Mouse (Mus musculus): ENCODE measurements around the gene Angptl6. TPM values are rescaled to one million over a fixed set of nuclear protein-coding genes. Genes with fewer than 3 reads are reported as not detected.

Angptl6 gene
- polyA plus RNA-seq, 1 experiment from 2014 or later: 8.2 TPM

DNA sequence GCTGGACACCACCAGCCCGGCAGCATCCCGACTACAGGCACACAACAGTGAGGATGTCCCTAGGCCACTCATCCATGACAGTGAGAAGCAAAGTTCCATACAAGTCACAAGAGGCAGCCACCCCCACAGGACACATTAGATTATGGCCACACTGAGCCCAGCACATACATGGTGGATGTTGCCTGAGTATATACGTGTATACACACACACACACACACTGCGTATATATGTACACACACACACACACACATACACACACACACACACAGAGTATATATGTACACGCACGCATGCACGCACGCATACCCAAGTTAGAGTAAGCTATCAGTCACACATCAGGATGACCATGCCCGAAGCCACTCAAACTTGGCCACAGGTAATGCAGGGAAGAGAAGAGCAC, 15.9 kb upstream of the Angptl6 start:
- Histone ChIP-seq H3K27me3 (ENCODE audit: control insufficient read depth, insufficient read depth, low read length) (no peaks in the 10 kb centered on the region), H3K4me2 (ENCODE audit: low read depth, low read length) (no peak overlapping the region), H3K9me3 (replicated peaks; ENCODE audit: control insufficient read depth, low read length) (no peaks in the 10 kb centered on the region), H3K4me1 (ENCODE audit: control insufficient read depth, insufficient read depth, low read length) (peaks cover 12% of the 10 kb centered on the region), H3K9ac (ENCODE audit: low read length) (no peak overlapping the region), H3K36me3 (ENCODE audit: control insufficient read depth, insufficient read depth, low read length) (peaks cover 43% of the 10 kb centered on the region), H3K4me3 (replicated peaks; ENCODE audit: low read length) (no peak overlapping the region), H3K27ac (ENCODE audit: low read length) (no peak overlapping the region)
- WGBS: 95% methylated on average over 9 of the region's 9 CpGs
- ATAC-seq (ENCODE audit: insufficient read depth, low FRiP score): no peak

DNA sequence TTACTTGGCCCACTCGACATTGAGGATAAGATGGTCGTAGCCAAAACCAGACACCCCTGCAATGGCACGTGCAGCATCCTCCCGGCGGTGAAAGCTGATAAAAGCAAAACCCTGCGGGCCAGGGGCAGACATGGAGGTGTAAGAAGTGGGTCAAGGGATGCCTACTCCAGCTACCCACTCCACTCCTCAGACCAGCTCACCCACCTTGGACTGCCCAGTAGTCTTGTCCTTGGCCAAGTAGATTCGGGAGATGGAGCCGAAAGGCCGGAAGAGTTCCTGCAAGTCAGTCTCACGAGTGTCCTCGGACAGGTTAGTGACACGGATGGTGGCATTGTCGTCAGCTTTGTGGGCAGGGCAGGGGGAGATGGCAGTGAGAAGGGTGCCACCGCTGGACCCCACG, 15.1 kb upstream of the Angptl6 start:
- H3K4me1 ChIP-seq (ENCODE audit: control insufficient read depth, insufficient read depth, low read length): peaks cover 13% of the 10 kb centered on the region
- H3K9ac ChIP-seq (ENCODE audit: low read length): no peak overlapping the region
- no peaks in the 10 kb centered on the region for H3K9me3 ChIP-seq (replicated peaks; ENCODE audit: control insufficient read depth, low read length)
- no peak overlapping the region for H3K4me2 ChIP-seq (ENCODE audit: low read depth, low read length)
- WGBS: 89% methylated on average over 15 of the region's 15 CpGs
- H3K27ac ChIP-seq (ENCODE audit: low read length): no peak overlapping the region
- peaks cover 51% of the 10 kb centered on the region for H3K36me3 ChIP-seq (ENCODE audit: control insufficient read depth, insufficient read depth, low read length)
- ATAC-seq (ENCODE audit: insufficient read depth, low FRiP score): no peak
- no peaks in the 10 kb centered on the region for H3K27me3 ChIP-seq (ENCODE audit: control insufficient read depth, insufficient read depth, low read length)
- no peak overlapping the region for H3K4me3 ChIP-seq (replicated peaks; ENCODE audit: low read length)

DNA sequence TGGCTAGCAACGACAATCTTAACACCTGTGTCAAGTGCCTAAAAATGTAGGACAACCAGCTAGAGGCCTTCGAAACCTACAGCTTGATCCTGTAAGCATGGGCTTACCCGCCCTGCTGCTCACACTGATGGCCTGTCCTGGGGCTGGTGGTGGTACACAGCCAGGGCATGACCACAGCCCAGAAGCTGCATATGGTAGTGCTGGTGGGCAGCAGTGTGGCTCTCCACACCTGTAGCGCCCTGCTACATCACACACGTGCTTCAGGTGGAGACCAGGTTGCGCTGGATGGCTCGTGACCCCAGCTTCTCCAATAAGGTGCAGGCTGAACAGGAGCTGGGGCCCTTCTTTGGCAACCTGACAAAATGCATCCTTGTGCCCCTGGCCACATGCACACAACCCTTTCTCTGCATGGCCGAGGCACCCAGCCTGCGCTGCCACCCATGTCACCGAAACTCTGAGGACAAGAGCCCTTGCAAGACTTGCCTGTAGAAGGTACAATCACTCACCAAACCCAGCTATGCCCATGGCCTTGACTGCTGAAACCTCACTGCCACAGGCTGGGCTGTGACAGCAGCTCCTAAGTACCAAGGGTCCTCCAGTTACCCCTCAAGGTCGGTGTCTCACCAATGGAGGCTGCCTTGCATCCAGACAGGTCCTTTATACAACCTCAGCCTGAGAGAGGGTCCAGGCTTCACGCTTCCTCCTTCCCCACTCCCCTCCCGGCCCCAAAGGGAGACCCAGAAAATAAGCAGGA, 14.2 kb upstream of the Angptl6 start:
- ATAC-seq (ENCODE audit: insufficient read depth, low FRiP score): no peak
- H3K4me2 ChIP-seq (ENCODE audit: low read depth, low read length): no peak overlapping the region
- 84% methylated on average over 13 of the region's 13 CpGs for WGBS
- H3K9ac ChIP-seq (ENCODE audit: low read length): no peak overlapping the region
- no peak overlapping the region for H3K27ac ChIP-seq (ENCODE audit: low read length)
- peaks cover 55% of the 10 kb centered on the region for H3K36me3 ChIP-seq (ENCODE audit: control insufficient read depth, insufficient read depth, low read length)
- H3K4me1 ChIP-seq (ENCODE audit: control insufficient read depth, insufficient read depth, low read length): peaks cover 17% of the 10 kb centered on the region
- no peak overlapping the region for H3K4me3 ChIP-seq (replicated peaks; ENCODE audit: low read length)
- H3K9me3 ChIP-seq (replicated peaks; ENCODE audit: control insufficient read depth, low read length): no peaks in the 10 kb centered on the region
- no peaks in the 10 kb centered on the region for H3K27me3 ChIP-seq (ENCODE audit: control insufficient read depth, insufficient read depth, low read length)

DNA sequence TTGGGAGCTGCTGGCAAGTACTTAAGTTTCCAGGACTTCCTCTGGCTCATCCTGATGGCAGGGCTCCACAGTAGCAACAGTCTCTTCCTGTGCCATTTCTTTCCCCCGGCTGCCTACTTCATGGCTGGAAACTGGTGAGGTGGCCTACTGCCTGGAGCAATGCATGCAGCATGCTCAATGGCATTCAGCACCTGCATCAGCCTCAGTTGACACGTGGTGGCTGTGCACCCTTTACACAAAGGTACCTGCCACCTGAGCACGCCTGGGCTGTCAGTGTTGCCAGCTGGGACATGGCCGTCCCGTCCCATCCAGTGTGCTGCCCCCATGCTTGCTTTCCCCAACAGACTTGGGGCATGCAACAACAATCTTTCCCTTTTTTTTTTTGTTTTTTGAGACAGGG, 13.5 kb upstream of the Angptl6 start:
- H3K4me2 ChIP-seq (ENCODE audit: low read depth, low read length): no peak overlapping the region
- peaks cover 55% of the 10 kb centered on the region for H3K36me3 ChIP-seq (ENCODE audit: control insufficient read depth, insufficient read depth, low read length)
- WGBS: 56% methylated on average over 5 of the region's 5 CpGs
- peaks cover 15% of the 10 kb centered on the region for H3K4me1 ChIP-seq (ENCODE audit: control insufficient read depth, insufficient read depth, low read length)
- H3K27ac ChIP-seq (ENCODE audit: low read length): no peak overlapping the region
- H3K9ac ChIP-seq (ENCODE audit: low read length): no peak overlapping the region
- no peaks in the 10 kb centered on the region for H3K9me3 ChIP-seq (replicated peaks; ENCODE audit: control insufficient read depth, low read length)
- no peak overlapping the region for H3K4me3 ChIP-seq (replicated peaks; ENCODE audit: low read length)
- ATAC-seq (ENCODE audit: insufficient read depth, low FRiP score): no peak
- H3K27me3 ChIP-seq (ENCODE audit: control insufficient read depth, insufficient read depth, low read length): no peaks in the 10 kb centered on the region

DNA sequence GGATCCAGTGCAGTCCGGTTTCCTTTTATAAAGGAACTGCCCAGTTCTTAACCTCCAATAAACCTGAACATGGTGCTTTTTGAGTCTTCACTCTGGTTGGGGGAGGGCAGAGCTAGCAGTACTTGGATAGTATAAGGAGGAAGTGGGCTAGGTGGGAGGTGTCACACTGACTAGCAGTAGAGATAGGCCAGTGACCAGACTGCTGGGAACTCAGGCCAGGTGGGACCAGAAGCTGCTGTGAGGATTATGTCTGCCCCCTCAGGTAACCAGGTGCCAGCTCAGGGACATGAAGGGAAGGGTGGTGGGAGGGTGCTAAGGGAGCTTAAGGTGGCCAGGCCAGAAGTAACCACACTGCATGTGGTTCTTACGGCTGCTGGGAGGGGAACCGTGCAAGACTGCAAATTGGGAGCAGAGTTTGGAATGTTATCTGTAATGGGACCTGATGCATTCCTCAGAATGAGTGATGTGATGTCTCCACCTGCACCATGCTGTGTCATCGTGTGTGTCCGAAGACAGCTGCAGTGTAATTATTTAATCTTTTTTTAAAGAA, 12.7 kb upstream of the Angptl6 start:
- Histone ChIP-seq H3K4me3 (replicated peaks; ENCODE audit: low read length) (no peak overlapping the region), H3K27ac (ENCODE audit: low read length) (no peak overlapping the region), H3K9ac (ENCODE audit: low read length) (no peak overlapping the region), H3K36me3 (ENCODE audit: control insufficient read depth, insufficient read depth, low read length) (peaks cover 55% of the 10 kb centered on the region), H3K4me2 (ENCODE audit: low read depth, low read length) (no peak overlapping the region), H3K27me3 (ENCODE audit: control insufficient read depth, insufficient read depth, low read length) (no peaks in the 10 kb centered on the region), H3K4me1 (ENCODE audit: control insufficient read depth, insufficient read depth, low read length) (peaks cover 10% of the 10 kb centered on the region), H3K9me3 (replicated peaks; ENCODE audit: control insufficient read depth, low read length) (no peaks in the 10 kb centered on the region)
- ATAC-seq (ENCODE audit: insufficient read depth, low FRiP score): no peak
- WGBS: 53% methylated on average over 5 of the region's 5 CpGs

DNA sequence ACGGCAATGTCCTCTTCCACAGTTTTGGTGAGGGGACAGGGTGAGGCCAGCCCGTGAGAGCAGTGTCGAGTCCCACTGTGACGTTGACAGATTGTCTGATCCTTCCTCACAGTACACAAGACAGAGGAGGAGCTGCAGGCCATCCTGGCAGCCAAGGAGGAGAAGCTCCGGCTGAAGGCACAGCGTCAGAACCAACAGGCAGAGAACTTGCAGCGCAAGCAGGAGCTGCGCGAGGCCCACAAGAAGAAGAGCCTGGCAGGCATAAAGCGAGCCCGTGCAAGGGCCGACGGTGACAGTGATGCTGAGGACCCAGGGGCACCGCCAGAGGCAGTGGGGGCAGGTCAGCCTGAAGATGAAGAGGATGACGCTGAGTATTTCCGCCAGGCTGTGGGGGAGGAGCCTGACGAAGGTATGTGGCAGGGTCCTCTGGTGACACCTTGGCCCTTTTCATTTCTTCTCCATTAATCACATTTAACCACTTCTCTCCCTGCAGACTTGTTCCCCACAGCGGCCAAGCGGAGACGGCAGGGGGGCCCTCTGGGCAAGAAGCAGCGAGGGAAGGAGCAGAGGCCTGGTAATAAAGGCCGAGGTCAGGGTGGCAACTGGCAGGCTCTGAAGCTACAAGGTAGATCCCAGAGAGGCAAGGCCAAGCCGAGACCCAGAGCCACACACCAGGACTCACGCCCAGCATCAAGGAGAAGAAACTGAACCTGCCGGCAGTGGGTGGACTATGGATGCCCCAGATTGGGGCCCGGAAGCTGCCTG, 12.0 kb upstream of the Angptl6 start:
- peaks cover 6% of the 10 kb centered on the region; the same call in 1 of the 2 replicates for H3K4me1 ChIP-seq (ENCODE audit: control insufficient read depth, insufficient read depth, low read length)
- no peaks in the 10 kb centered on the region for H3K27me3 ChIP-seq (ENCODE audit: control insufficient read depth, insufficient read depth, low read length)
- H3K4me3 ChIP-seq (replicated peaks; ENCODE audit: low read length): no peak overlapping the region
- no peak overlapping the region for H3K9ac ChIP-seq (ENCODE audit: low read length)
- H3K9me3 ChIP-seq (replicated peaks; ENCODE audit: control insufficient read depth, low read length): no peaks in the 10 kb centered on the region
- WGBS: 66% methylated on average over 26 of the region's 26 CpGs
- ATAC-seq (ENCODE audit: insufficient read depth, low FRiP score): no peak
- H3K27ac ChIP-seq (ENCODE audit: low read length): no peak overlapping the region
- no peak overlapping the region for H3K4me2 ChIP-seq (ENCODE audit: low read depth, low read length)
- H3K36me3 ChIP-seq (ENCODE audit: control insufficient read depth, insufficient read depth, low read length): peaks cover 55% of the 10 kb centered on the region

DNA sequence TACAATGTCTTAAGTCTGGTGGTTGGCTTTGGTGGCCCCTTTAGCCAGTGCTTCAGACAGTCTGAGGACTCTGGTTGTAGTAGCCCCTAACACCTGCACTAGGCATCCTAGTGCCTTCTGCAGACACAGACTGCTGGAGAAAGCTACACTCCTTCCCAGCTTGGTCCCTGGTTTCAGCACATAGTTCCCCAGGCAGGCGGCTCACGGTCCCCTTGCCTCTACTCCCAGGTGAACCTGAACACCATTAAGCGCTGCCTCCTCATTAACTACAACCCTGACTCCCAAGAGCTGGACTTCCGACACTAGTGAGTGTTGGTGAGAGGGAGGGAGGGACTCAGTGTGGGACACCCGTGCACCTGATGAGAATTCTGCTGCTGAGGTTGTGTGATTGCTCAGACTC, 10.9 kb upstream of the Angptl6 start:
- H3K36me3 ChIP-seq (ENCODE audit: control insufficient read depth, insufficient read depth, low read length): peaks cover 46% of the 10 kb centered on the region
- no peaks in the 10 kb centered on the region for H3K9me3 ChIP-seq (replicated peaks; ENCODE audit: control insufficient read depth, low read length)
- peaks cover 6% of the 10 kb centered on the region; the same call in 1 of the 2 replicates for H3K4me1 ChIP-seq (ENCODE audit: control insufficient read depth, insufficient read depth, low read length)
- H3K27ac ChIP-seq (ENCODE audit: low read length): no peak overlapping the region
- ATAC-seq (ENCODE audit: insufficient read depth, low FRiP score): no peak
- no peak overlapping the region for H3K4me3 ChIP-seq (replicated peaks; ENCODE audit: low read length)
- H3K9ac ChIP-seq (ENCODE audit: low read length): no peak overlapping the region
- no peaks in the 10 kb centered on the region for H3K27me3 ChIP-seq (ENCODE audit: control insufficient read depth, insufficient read depth, low read length)
- H3K4me2 ChIP-seq (ENCODE audit: low read depth, low read length): no peak overlapping the region
- WGBS: 90% methylated on average over 5 of the region's 5 CpGs

DNA sequence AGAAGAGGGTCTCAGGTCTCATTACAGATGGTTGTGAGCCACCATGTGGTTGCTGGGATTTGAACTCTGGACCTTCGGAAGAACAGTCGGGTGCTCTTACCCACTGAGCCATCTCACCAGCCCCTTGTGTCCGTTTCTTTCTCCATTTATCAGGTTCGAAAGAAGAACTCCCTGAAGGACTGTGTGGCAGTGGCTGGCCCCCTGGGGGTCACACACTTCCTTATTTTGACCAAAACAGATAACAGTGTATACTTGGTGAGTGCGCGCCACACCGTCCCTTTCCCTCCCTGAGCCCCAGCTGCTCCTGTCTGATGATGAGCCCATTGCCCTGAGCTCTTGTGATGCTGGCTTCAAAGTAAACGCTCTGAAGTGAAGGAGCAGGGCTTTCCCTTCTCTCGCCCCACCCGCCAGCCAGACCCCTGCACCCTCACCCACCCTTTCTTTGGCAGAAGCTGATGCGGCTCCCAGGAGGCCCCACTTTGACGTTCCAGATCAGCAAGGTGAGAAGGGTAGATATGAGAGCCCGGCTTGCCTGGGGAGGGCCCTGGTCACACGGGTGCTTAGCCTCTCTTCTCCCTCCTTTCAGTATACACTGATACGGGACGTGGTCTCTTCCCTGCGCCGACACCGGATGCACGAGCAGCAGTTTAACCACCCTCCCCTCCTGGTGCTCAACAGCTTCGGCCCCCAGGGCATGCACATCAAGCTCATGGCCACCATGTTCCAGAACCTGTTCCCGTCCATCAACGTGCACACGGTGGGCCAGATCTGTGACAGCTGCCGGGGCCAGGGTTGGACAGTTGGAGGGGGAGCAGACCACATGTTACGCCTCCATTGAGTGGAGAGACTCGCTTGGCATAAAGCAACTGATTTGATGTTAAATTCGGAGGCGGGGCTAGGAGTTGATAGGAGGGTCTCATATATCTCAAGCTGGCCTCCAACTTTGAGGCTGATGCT, 9.9 kb upstream of the Angptl6 start:
- Histone ChIP-seq H3K9ac (ENCODE audit: low read length) (peak overlapping the region; percentile 52; the same call in 1 of the 2 replicates), H3K4me2 (ENCODE audit: low read depth, low read length) (peak overlapping the region; percentile 83), H3K9me3 (replicated peaks; ENCODE audit: control insufficient read depth, low read length) (no peaks in the 10 kb centered on the region), H3K4me3 (replicated peaks; ENCODE audit: low read length) (peak overlapping the region; percentile 87), H3K27ac (ENCODE audit: low read length) (no peak overlapping the region), H3K27me3 (ENCODE audit: control insufficient read depth, insufficient read depth, low read length) (no peaks in the 10 kb centered on the region), H3K4me1 (ENCODE audit: control insufficient read depth, insufficient read depth, low read length) (peaks cover 6% of the 10 kb centered on the region; the same call in 1 of the 2 replicates), H3K36me3 (ENCODE audit: control insufficient read depth, insufficient read depth, low read length) (peaks cover 41% of the 10 kb centered on the region)
- 75% methylated on average over 29 of the region's 29 CpGs for WGBS
- no peak for ATAC-seq (ENCODE audit: insufficient read depth, low FRiP score)
